Mouse (Mus musculus) yolk sac, embryonic 10.5 days (tissue): ENCODE data around the gene Ankrd33.
"Not testable (repeated sequence)": the region's sequence is repeated elsewhere in the genome, so short reads cannot be mapped to it uniquely, and the experiment has no call there.

Experiments
- DNase-seq: peaks from one replicate; pipeline ENCODE4 v3.0.0-alpha.2; 2017; ENCODE audit warnings: low spot score

Gene Ankrd33

DNA sequence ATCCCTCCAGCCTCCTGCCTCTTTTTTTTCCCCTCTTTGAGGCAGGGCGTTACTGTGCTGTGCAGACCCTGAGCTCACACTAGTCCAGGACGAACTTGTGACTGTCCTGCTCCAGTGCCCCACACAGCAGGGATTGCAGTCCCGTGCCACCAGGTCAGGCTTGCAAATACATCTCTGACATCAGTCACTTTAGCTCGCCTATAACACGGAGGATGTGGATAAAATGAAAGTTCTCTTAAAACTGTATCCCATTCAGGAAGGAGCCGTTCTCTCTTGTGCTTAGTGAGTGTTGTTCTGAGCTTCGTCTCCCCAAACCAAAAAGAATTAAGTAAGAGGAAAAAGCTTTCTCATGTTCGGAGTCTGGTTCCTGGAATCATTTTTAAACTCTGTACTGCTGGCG is 29.1 kb upstream of the Ankrd33 start:
- DNase-seq: no peak

DNA sequence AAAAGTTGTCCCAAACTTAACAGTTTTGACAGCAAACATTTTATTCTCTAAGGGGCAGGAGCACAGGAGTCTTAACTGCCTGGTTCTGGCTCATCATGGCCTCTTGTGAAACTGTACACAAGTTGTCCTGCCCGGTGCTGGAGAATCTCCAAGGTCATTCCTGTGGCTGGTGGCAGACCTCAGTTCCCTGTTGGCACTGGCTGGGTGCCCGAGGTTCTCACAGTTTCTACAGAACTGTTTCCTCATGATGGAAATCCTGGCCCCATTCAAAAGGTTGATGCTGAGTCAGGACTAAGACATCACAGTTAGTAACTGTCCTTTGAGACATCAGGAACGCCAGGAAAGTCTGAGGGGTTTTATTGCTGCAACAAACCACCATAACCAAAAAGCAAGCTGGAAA is 28.6 kb upstream of the Ankrd33 start:
- DNase-seq: no peak

DNA sequence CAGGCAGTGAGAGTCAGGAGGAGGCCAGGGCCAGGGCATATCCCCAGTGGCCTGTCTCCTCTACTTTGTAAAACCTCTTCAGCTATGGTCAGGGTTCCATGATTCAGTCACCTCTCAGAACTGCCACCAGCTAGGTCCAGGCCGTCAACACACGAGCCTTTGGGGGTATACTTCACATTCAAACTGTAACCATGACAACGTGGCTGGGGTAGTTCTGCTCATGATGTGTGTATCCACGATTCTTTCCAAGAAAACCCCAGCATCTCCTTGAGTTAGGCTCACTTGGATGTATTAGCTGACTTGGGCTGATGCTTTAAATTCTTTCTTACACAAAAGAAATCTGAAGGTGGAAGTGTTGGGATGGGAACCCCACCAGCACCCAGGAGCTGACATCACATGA is 27.3 kb upstream of the Ankrd33 start:
- DNase-seq: no peak

DNA sequence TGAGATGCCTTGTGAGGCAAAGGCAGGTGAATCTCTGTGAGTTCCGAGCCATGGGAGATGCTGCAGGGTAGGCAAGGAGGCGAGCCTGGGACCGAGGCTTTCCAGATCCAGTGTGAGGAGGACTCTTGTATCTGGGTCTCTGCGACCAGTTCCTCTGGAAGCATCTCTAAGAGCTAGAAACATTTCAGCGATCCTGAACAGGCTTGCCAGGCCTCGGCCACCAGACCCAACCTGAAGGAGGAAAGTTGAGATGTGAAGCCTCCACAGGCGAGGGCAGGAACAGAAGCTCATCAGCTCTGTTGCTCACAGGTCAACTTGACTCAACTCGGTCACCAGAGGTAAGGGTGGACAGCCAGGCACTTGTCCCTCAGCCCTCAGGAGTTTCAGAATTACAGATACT is 24.0 kb upstream of the Ankrd33 start:
- DNase-seq: no peak

DNA sequence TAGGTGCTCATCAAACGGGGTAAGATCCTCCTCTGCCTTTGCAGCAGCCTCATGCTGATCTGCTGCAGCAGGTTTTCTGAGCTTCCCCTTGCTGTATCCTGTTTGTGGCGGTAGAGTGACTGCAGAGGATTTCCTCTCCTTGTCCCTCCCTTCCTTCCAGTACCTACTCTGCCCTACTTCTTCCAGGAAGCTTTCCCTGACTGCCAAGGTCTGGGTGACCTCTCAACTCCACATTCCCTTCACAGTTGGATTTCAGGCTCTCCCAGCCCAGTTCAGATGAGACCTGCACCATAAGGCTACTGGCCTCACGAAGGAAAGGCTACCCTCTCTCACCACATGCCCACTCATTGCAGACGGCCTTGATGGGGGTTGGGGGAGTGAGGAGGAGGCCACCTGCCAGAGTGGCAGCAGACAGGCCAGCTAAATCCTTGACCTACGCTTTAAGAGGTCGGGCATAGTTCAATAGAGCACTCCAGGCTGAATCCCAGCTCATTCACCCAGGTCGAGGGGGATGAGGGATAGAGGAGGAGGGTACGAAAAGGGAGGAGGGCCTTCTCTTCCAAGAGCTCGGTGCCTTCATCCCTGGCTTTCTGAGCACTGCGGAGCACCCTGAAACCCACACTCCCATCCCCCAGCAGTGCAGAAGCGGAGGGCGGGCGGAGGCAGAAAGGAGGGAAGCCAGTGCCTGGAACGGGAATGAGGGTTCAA is 23.3 kb upstream of the Ankrd33 start:
- no peak for DNase-seq

DNA sequence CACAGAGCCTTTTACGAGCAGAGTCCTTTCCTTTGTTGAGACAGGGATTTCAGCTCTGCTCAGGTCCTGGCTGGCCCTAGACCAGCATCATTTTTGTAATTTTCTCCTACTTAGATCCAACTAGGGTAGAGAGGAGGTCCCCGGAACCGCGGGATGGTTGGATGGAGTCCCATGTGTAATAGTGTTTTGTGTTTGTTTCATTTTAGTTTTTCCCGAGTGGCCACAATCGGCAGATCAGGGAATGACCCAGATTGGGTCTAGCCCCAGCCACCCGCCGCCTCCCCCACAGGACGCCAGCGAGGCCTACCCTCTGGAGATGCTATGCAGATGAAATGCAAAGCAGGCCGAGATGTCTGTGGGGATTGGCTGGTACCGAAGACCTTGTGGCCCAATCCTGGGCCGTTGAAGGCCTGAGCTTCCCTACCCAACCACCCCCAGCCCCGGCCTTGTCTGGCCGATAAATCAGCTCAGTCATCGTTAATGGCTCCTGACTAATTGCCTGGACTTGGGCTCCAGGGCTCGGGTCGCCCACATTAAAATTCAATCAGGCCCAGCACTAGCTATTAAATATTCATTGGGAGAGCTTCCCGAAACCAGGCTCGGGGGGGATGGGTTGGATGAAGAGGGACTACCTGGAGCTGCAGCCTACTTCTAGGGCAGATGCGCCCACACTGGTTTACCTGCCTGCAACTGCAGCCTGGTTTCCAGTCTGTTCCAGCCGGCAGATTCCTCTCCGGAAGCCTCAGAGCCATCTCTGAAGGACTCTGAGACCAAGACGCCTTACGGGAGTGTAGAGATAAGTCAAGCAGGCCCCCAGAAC is 22.5 kb upstream of the Ankrd33 start:
- peak; percentile 76 for DNase-seq

DNA sequence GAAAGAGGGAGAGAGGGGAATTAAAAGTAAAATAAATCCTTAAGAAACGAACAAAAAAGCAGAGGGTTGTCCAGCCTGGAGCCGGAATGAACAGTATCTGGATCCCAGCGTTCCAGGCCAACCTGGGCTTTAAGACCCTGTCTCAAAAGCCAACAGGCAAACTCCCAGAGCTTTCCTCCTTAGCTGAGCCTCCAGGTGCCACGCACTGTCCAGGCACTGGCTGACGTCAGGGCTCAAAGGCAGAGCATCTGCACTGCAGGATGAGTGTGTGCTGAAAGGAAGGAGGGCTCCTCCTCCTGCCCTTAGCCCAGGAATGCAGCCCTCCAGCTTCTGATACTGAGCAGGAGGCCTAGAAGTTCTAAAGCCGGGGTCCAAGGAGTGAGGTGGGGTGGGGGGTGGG is 21.6 kb upstream of the Ankrd33 start:
- DNase-seq: peak; percentile 71

DNA sequence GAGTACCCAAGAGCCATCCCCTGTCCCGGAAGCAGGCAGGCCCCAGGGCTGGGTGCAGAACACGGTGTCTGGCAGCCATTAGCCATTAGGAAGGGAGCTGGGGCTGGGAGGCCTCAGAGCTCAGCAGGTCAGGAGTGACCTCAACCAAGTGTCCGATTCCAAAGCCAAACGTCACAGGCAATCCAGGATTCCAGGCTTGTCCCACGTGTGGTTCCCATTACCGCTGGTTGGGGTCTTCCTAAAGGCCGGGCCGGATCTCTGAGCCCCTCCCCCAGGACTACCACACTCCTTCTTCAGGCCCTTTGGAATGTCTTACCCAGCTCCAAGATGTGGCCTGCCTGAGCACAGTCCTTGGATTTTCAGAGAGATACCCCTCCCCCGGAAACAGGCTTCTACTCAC is 20.6 kb upstream of the Ankrd33 start:
- peak; percentile 44 for DNase-seq

DNA sequence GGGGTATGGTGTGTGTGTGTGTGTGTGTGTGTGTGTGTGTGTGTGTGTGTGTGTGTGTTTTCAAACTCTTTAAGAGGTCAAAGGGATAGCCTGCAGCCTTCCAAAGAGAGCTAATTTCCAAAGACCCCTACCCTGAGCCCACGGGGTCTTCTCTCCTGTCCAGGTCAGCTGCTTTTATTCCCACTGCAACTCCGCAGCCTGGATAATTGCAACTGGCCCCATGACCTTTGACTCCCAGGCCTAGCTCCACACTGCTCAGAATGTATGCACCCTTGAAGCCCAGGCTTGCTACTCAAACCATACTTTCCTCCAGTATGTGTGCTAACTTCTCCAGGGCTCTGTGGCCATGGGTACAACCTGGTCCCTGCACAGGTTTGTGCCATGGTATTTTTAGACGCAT is 20.2 kb upstream of the Ankrd33 start:
- no peak for DNase-seq

DNA sequence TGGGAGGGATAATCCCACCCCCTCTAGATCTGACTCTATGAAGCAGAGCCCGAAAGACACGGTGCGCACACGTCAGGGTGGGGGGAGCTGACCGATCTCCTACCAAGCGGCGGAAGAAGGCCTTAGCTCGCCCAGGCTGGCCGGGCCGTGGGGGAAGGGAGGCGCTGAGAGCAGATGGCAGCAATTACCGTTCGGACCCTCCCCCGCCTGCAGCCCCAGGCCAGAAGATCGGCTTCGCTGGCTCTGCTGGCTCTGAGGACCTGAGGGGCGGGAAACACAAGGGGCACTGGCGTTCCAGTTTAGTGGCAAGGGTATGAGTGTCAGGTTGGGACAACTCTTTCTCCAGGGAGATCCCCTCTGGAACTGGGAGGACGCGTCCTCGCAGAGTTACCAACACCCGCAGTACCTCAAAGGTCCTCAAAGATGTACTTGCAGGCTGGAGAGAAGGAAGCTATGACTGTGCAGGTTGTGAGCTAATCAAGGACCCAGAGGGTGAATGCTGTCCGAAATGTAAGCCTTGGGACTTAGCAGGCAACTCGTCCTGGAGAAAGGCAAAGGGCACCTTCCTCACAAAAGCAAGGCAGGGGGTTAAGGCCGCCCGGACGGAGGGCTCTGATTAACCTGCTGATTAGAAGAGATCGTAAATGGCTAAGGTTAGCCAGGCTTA is 17.4 kb upstream of the Ankrd33 start:
- DNase-seq: peak; percentile 77

DNA sequence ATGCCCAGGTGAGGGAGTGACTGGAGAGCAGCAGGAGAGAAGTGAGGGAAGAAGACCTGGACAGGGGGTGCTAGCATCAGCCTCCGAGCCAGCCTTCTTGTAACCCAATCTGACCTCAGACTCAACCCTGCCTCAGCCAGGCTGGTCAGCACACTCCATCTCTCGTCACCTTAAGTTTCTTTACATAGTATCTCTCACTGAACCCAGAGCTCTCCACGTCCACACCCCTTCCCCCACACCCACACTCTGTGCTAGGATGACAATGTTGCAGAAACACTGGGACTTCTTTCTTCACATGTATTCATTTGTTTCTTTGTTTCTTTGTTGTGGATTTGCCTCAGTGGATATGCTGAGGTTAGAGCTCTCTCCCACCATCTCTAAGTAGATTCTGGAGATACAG is 14.6 kb upstream of the Ankrd33 start:
- no peak for DNase-seq

DNA sequence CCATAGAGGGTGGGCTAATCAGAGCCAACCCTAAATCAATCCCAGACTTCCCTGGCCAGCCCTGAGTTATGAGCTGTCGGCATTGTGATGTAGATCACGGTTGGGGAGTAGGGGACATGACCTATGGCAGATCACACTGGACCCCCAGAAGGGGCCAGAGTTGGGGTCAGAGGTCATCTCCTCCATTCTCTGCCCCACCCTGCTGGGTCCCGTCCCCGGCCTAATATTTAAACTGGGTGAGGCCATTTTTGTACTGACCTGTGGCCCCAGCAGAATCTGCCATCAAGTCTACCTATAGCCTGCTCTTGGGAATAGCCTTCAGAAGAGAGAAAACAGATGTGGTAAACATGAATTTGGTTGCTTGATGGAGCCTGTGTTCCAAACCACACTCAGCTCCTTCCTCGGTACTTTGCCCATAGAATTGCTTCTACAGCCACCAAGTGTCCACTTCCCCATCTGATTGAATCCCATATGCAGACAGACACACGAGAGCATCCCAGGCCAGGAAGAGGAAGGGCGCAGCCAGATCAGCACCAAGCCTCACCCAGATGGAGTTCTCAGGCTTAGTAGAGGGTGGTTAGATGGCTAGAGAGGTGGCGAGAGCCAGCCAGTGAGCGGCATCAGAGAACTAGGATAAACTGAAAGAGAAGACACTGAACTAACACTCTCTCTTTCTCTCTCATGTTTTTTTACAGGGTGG is 11.8 kb upstream of the Ankrd33 start:
- DNase-seq: no peak

DNA sequence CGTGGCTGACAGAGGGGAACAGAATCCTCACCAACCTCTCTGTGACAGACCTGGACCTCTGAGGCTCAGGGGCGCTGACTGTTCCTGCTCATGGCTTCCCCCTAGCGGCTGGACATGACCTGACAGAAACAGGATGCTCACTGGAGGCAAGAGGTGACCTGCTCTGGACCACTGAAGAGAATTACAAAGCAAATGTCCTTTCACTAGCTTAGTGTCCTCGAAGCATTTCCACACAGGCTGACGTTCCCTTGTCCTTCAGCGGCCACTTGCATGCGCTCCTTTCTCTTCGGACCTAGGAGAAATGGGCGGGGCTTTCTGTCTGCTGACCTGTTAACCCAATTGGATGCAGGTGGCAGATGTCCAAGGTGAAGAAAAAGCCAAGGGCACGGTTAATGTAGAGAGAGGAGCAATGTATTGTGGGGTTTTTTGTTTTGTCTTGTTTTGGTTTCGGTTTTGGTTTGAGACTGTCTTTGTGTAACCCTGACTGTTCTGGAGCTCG is 10.0 kb upstream of the Ankrd33 start:
- peak; percentile 72 for DNase-seq

DNA sequence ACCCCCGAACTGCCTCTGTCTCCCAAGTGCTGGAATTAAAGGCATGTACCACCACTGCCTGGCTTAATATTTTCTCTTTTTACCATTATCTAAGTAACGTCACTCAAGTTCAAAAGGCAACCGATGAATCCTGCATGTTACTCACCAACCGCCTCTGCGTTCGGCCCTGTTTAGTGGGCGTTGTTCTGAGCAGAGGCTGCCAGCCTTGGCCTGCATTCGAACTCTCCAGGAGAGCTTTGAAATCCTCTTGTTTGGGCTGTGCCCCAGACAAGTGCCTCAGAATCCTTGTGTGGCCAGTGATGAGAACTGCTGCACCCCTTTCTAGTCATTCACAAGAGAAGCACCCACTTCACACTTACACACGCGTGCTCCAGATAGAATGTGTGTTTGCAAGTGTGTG is 9.5 kb upstream of the Ankrd33 start:
- no peak for DNase-seq

DNA sequence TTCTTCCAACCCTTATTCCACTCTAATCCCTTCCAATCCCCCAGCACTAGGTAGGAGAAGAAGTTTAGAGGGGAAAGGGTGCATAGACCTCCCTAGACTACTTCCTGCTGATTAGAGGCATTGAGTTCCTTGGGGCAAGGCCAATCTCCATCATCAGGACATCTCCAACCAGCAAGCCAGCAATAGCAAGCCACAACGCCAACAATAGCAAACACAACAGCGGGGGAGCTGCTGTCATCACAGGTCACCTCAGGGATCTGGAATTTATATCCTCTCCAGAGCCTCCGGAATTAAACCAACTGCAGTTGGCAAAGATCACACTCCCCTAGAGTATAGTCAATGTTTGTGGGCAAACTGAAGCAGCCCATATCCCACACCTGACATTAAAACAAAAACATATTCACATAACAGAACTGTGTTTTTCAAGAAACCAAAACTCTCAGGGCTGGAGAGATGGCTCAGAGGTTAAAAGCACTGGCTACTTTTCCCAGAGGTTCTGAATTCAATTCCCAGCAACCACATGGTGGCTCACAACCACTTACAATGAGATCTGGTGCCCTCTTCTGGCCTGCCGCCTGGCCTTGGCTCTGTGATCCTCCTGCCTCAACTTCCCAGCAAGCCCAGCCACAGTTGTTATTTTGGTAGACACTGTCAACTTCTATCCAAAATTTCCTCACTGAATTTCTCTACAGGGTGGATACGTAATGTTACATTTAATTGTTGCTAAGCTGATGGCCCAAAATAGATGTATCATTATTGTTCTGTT is 7.5 kb upstream of the Ankrd33 start:
- DNase-seq: no peak

DNA sequence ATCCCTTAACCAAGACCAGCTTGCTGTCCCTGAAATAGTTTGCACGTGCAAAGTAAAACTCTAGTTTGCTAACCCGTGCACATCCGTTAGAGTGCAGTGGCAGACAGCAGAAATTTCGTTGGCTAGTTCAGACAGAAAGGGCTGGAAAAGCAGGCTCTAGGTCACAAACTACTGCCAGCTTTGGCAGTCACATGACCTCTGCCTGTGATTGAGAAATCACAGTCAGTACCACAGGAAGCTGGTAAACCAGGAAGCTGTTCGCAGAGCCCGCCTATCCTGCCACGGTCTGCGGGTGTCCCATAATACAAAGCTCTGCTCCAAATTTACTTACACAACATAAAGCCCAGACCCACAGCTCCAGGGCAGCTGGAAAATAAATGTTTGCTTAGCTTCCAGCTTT is 2.4 kb upstream of the Ankrd33 start:
- DNase-seq: no peak

DNA sequence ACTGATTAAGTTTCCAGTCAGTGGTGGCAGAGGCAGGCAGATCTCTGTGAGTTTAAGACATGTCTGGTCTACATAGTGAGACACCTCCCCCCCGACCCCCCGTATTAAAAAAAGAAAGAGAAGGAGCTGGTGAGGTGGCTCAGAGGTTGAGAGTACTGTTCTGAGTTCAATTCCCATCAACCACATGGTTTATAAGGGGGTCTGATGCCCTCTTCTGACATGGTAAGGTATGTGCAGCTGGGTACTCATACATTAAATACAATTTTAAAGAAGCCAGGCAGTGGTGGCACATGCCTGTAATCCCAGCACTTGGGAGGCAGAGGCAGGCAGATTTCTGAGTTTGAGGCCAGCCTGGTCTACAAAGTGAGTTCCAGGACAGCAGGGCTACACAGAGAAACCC is 1.8 kb upstream of the Ankrd33 start:
- not testable (repeated sequence) for DNase-seq

DNA sequence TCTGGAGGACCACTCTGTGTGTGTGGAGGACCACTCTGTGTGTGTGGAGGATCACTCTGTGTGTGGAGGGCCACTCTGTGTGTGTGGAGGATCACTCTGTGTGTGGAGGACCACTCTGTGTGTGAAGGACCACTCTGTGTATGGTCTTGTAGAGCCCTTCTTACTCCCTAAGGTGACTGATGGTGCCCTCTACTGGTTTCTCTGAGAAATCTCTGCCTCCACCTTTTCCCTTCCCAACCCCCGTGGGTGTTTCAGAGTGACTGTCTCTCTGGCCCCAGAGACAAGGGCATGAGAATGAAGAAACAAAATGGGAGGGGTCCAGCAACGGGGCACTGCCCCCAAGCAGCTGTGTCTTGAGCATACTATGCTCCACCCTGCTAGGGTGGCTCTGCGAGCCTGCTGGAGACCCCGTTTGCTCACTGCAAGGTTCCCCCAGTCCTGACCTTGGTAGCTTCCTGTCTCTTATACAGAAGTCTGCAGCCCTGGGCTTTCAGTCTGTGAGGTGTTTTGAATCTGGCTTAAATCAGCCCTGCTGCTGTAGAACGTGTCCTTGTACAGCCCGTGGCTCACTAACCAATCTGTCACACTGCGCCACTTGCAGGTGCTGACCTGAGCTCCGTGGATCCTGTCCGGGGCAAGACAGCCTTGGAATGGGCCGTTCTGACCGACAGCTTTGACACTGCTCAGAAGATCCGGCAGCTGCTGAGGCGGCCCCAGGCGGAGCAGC is 3.0 kb downstream of the Ankrd33 start:
- no peak for DNase-seq

DNA sequence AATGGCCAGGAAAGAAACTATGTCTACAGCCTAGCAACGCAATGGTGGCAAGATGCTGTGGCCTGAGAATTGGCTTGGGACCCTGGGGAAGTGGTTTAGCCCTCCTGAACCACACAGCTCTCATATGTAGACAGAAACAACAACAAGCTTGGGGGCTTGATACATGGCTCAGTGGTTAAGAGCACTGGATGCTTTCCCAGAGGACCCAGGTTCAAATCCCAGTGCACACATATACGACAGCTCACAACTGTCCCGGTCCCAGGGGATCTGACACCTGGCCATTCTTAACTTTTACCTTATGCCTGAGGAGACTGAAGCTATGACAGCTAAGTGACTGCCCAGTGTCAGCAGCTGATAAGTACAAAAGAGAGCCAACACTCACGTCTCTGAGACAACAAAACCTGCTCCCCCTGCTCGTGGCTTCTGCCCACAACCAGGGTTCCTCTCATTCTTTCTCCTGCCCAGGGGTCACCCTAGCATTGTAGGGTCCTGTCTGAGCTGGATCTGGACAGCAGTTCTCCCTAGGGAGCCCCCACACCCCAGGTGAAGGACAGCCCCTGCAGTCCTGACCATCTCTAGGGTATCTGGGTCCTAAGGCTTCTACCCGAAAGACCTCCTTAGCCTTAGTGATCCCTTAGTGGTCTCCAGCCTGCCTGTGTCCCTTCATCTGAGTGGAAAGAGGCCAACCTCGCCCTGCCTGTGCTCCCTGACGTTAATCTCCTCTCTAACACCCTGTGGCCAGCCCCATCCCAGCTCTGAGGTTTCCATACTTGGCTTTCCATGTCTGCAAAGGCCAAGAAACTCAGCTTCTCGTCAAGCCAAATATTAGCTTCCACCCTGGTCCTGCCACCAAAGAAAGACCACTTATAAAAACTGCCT is 6.1 kb downstream of the Ankrd33 start:
- no peak for DNase-seq

DNA sequence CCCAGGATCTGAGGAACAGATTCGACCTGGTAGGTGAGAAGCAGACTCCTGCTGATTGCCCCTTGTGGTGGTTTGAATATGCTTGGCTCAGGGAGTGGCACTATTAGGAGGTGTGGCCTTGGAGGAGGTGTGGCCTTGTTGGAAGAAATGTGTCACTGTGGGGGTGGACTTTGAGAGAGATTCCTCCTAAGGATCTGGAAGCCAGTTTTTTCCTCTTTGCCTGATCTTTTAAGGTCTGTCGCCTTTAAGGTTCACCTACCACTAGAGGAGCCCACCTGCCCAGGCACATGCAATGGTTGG is 6.7 kb downstream of the Ankrd33 start:
- no peak for DNase-seq
